Mouse (Mus musculus) bone marrow macrophage, adult 2 months (primary cell): ENCODE results near the gene Mcemp1.

ENCODE experiments used
- CTCF ChIP-seq: IDR thresholded peaks from 2 replicates; pipeline ENCODE4 v1.5.1; 2012; ENCODE audit warnings: low read depth, mild to moderate bottlenecking, low read length, moderate library complexity
- POLR2A ChIP-seq: IDR thresholded peaks from 2 replicates; pipeline ENCODE4 v1.6.1; 2012; ENCODE audit warnings: mild to moderate bottlenecking, low read depth, low read length, borderline replicate concordance

DNA sequence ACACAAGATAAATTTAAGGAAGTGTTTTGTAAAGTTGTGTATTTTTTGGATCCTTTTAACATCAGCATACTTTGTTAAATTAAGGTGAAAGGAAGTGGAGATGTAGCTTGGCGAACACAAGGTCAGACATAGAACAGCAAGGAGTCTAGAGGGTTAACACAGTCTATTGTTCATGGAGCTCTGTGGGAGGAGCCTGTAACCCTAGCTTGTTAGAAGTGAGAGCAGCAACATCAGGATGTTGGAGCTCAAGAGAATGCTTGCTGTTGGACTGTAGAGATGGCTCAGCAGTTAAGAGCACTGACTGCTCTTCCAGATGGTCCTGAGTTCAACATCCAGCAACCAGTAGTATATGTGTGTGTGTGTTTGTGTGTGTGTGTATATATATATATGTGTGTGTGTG is 16.6 kb upstream of the Mcemp1 start:
- no peak for TF ChIP-seq CTCF
- TF ChIP-seq POLR2A: no peak
